Mouse (Mus musculus) left cerebral cortex, postnatal 4 days (tissue): ENCODE data around the gene Arsk. TPM values are rescaled to one million over a fixed set of nuclear protein-coding genes. Genes with fewer than 3 reads are reported as not detected.
A peak's percentile ranks its signal among the peaks of the same experiment; 100 is the strongest.

Experiments
- DNase-seq: peaks from one replicate; pipeline ENCODE4 v3.0.0-alpha.2; 2022
- intact Hi-C: fragments of 180-260 bp; cut with DNase I; formaldehyde crosslinking; loops from one replicate; pipeline ENCODE4 v1.15.1; 2025
- total RNA-seq, 2 experiments: library from RNA; stranded (reverse); gene quantifications; 2 replicates each; pipeline ENCODE4 v1.2.3; 2021

The Arsk gene
- total RNA-seq, 2 experiments from 2014 or later: 4.0 to 5.7 TPM

GRCm38 (mm10) chr13:76042455-76042854 is 56.0 kb downstream of the Arsk start:
- intact Hi-C loops: no loop called here
- DNase-seq: no peak

- intact Hi-C loops: loop anchor here (5.0 to 10.0 kb wide), 3 partner anchors 147 to 797 kb away; no protein-coding TSS in a partner anchor
- no peak for DNase-seq
These were observed 73.9 kb downstream of the Arsk start for GRCm38 (mm10) chr13:76024588-76024987.

GRCm38 (mm10) chr13:76021782-76022181 is 76.7 kb downstream of the Arsk start:
- DNase-seq: no peak
- intact Hi-C loops: loop anchor here (5.0 to 10.0 kb wide), 3 partner anchors 144 to 794 kb away; no protein-coding TSS in a partner anchor

- no peak for DNase-seq
- intact Hi-C loops: loop anchor here (5.0 kb wide), 1 partner anchor 77 kb away; the partner anchor contains the start of gene Rhobtb3
These were observed 79.5 kb downstream of the Arsk start for GRCm38 (mm10) chr13:76018844-76019400.

- DNase-seq: peak; percentile 99
- intact Hi-C loops: loop anchor here (5.0 kb wide), 1 partner anchor 76 kb away; the partner anchor contains the start of gene Rhobtb3
These were observed 80.3 kb downstream of the Arsk start, which contains the start of gene Rfesd for GRCm38 (mm10) chr13:76017974-76018843. Gene Rfesd, minus strand, starts transcription at chr13:76018719.

- no peak for DNase-seq
- intact Hi-C loops: loop anchor here (5.0 kb wide), 1 partner anchor 75 kb away; the partner anchor contains the start of gene Rhobtb3
These were observed 81.0 kb downstream of the Arsk start for GRCm38 (mm10) chr13:76017465-76017864.

- intact Hi-C loops: no loop called here
These were observed 83.9 kb downstream of the Arsk start for GRCm38 (mm10) chr13:76014511-76014910.

More at GRCm38 (mm10) chr13:76014511-76014910, 83.9 kb downstream of the Arsk start:
- DNase-seq: no peak

Other genes starting within 250 kb of the Arsk start
- gene Rhobtb3, start 154.7 kb downstream of the Arsk start, total RNA-seq: 10 to 100 TPM; 29.7 to 33.7 TPM
- 1 to 10 TPM in 1 of 2 experiments, under 1 TPM in 1; 0.68 to 1.3 TPM for gene Spata9, start 131.5 kb downstream of the Arsk start, total RNA-seq
- gene Rfesd, start 79.9 kb downstream of the Arsk start, total RNA-seq: 10 to 100 TPM; 14.2 to 15.1 TPM
- gene Gpr150, start 41.7 kb downstream of the Arsk start, total RNA-seq: 1 to 10 TPM; 2.8 to 2.9 TPM
- 10 to 100 TPM; 24.4 to 28.2 TPM for gene Ttc37, start 74 bp upstream of the Arsk start, total RNA-seq
- under 1 TPM in 1 of 2 experiments, not detected in 1; 0.26 TPM for gene Fam81b, start 206.4 kb upstream of the Arsk start, total RNA-seq